Mouse (Mus musculus) right cerebral cortex, postnatal 14 days (tissue): ENCODE results near the gene Dis3l2.

ENCODE experiments used
- DNase-seq: peaks from one replicate; pipeline ENCODE4 v3.0.0; 2022

Dis3l2 gene

DNA sequence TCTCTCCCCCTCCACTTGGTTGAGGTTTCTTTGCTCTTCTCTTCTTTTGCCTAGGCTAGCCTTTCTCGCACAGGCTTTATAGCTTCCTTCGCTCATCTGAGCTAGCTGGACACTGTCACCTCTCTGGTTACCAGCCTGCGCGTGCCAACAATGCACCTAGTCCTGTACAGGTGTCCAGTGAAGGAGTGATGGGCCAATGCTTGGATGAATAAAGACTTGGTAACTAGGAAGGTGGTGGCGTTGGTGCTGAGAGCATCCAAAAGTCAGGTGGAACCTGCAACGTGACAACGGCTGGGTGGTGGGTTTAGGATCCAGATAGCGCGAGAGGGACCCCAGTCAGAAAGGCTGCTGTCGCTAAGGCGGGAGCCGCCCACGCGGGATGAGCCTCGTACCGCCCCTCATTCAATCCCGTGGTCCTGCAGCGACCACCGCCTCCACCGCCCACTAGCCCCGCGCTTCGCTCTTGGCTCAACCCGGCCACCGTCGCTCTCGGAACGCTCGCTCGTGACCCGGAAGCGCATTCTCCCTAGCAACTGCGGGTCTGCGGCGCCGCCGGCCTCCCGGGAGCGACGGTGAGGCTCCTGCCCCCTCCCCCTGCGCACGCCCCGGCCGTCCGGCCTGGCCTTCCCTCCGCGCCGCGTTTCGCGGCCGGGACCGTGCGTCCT is at the start of gene Dis3l2:
Gene Dis3l2 (plus strand): TSS at position 509 of the 665 bp plus-strand sequence.
- peak; percentile 88 for DNase-seq

GRCm38 (mm10) chr1:86657071-86657470 is 46.5 kb upstream of the Dis3l2 start:
- DNase-seq, result no peak

DNA sequence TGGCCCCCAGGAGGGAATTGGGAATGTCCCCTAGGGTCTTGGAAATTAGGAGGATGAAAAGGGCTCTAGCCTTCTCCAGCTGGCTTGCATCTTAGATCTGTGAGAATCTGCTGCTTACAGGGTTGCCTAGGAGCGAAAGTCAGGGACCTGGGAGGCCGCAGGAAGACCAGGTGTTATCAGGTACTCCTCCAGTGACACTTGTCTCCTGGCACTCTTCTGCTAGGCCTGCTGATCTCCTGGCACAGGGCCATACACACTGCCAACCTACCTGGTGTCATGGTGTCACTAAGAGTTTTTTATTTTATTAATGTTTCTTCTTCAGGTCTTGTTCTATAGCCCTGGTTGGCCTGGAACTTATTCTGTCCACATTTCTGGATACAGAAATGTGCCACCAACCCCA is 38.5 kb upstream of the Dis3l2 start:
- DNase-seq, result no peak

DNA sequence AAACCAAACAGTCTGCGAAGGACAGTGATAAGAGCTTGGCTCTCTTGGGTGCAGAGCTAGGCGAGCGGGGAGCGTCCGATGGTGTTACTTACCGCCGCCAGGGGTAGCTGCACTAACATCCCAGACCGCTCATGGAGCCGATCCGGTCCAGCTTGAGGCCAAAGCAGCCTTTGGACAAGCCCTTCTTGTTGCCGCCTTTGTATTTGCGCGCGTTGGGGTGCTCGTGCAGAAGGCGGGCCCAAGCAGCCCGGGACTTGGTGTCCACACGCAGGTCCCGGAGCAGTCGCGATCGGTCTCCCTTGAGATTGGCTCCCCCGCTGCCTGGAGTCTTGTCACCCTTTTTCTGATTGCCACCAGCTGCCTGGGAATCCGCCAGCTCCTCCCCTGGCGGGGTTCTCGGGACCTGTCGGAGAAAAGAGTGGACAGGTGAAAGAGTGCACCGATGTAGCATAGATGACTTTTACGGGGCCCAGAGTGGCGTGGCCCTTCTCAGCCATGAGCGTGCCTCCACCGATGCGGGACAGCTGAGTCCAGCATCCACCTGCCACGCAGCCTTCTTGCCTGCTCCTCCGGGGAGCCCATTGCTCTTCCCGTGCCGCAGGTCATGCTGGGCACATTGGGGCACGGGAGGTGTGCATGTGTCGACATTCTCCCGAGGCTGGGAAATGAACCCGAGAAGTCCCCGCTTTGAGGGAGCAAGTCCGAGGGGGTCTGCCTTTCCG is 33.9 kb upstream of the Dis3l2 start:
- peak; percentile 73 for DNase-seq

DNA sequence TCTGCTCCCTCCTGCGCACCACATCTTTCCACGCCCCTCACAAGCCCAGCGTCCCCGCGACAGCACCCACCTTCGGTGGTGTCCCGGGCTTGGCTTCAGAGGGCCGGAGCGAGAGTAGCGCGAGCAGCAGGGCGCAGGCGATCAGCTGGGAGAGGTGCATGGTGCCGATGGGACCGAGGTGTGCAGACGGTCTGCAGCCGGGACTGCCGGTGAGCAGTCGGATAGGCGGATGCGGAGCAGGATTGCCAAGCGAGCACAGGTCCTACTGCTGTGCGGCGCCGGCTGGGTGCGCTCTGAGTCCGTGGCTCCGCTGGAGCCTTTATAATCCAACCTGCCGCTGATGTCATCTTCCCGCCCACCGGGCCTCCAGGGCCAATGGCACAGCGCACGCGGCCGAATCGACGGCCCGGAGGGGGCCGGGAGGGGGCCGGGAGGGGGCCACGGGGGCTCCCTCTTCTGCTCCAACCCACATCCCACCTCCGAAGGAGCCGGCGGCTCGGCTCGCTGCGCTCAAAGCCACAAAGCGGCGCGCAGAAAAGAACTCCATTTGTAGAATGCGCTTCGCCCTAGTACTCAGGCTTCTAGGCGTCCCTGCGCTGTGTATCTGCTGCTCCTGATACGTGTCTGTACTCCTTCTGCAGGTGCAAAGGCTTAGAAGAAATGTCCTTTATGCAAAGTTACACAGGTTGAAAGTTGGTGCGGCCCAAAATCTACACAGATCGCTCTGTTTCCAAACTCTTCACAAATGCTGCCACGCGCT is 33.1 kb upstream of the Dis3l2 start, which contains the start of gene Nppc:
Gene Nppc (minus strand): TSS at position 293 of the 760 bp plus-strand sequence.
- peak; percentile 82 for DNase-seq

- no peak for DNase-seq
Measured at GRCm38 (mm10) chr1:86674385-86674784, 29.2 kb upstream of the Dis3l2 start.

GRCm38 (mm10) chr1:86675126-86675525 is 28.5 kb upstream of the Dis3l2 start:
- DNase-seq, result no peak

GRCm38 (mm10) chr1:86677624-86678023 is 26.0 kb upstream of the Dis3l2 start:
- DNase-seq, result no peak

DNA sequence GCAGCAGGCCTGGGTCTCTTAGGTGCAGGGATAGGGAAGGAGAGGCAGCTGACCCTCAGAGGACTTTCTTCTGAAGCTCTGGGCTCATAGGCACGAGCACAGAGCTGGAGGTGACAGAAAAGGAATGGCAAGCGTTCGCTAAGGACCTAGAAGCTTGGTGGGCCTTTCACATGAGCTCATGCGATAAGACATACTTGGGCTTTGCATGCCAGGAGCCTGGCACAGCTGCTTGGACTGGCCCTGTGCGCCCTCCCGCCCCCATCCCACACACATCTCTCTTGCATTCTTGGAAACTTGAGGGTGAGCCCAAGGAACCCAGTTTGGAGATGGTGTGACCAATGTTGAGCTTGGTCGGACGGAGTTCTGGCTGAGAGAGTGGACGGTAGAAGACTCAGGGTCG is 24.9 kb upstream of the Dis3l2 start:
- DNase-seq, result no peak

DNA sequence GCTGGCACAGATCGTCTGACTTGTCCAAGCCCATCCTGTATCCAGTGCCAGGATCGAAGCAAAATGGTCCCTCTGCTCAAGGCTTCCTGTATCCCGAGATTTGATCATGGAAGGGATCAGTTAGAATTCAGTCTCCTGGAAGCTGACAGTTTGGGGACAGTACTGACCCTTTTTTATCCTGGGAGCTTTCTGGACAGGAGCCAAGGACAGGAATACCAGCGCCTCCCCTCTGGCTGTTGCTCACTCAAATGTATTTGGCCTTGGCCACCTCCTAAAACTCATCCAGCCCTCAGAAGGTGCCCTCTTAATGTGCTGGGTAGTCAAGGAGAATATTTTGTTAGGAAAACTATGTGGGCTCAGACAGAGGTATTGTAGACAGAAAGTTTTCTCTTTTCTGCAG is 16.4 kb upstream of the Dis3l2 start:
- DNase-seq, result no peak

GRCm38 (mm10) chr1:86691027-86691426 is 12.6 kb upstream of the Dis3l2 start:
- DNase-seq, result no peak

GRCm38 (mm10) chr1:86696948-86697347 is 6.7 kb upstream of the Dis3l2 start:
- no peak for DNase-seq

- no peak for DNase-seq
Measured at GRCm38 (mm10) chr1:86698721-86699120, 4.9 kb upstream of the Dis3l2 start.

GRCm38 (mm10) chr1:86699346-86700136 is 4.1 kb upstream of the Dis3l2 start:
- DNase-seq, result no peak

DNA sequence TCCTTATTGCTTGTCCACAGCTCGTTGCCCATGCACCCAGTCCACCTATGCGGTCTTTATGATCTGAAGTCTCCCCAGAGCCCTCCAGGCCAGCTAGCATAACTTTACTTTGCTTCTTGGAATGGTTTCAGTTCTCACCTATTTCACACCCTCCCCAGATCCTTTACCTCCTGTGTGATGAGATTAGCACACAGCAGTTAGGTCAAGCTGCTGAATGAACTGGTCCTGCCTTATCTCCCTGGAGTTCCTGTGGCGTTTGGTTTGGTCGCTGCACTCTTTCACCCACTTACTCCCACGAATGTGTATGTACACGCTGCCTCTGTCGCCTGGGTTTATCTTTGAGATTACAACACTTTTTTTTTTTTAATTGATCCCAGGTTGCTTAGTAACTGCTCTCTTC is 3.2 kb upstream of the Dis3l2 start:
- no peak for DNase-seq

- peak; percentile 30 for DNase-seq
Measured at GRCm38 (mm10) chr1:86703965-86704326, 338 bp downstream of the Dis3l2 start.

GRCm38 (mm10) chr1:86705461-86705860 is 1.9 kb downstream of the Dis3l2 start:
- no peak for DNase-seq

- no peak for DNase-seq
Measured at GRCm38 (mm10) chr1:86709546-86709945, 5.9 kb downstream of the Dis3l2 start.

GRCm38 (mm10) chr1:86712045-86712444 is 8.4 kb downstream of the Dis3l2 start:
- DNase-seq, result no peak

DNA sequence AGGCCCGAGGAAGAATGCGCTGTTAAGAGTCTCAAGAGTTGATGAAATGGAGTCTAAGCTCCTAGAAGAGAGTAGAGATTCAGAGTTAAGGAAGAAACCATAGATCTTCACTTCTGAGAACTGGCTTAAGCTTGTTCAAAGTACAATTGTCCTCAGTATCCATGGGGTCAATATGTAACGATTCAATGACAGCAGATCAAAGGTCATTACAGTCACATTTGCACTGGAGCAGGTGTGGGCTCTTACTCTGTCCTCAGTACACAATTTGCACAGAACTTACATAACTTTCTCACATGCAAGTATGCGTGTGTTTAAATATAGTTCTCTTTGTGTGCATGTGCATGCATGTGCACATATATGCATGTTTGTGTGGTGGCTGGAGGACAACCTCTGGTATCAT is 9.4 kb downstream of the Dis3l2 start:
- no peak for DNase-seq

- no peak for DNase-seq
Measured at GRCm38 (mm10) chr1:86718190-86718589, 14.6 kb downstream of the Dis3l2 start.

- DNase-seq, result no peak
Measured at GRCm38 (mm10) chr1:86719391-86719790, 15.8 kb downstream of the Dis3l2 start.
